Mouse (Mus musculus) liver, embryonic 14.5 days (tissue): ENCODE data around the gene Hivep3. TPM values are rescaled to one million over a fixed set of nuclear protein-coding genes. Genes with fewer than 3 reads are reported as not detected.

Experiments used
- ATAC-seq: fragments of 200-750 bp; cut with Nextera tagmentation; 2 replicates; pipeline ENCODE4 v1.8.0; 2017; ENCODE audit warnings: moderate number of reproducible peaks, mild to moderate bottlenecking, moderate library complexity; ENCODE audit not compliant: insufficient read depth
- DNase-seq, 3 experiments: peaks; one replicate each; pipeline ENCODE4 v3.0.0-alpha.2; 2012 to 2013; ENCODE audit warnings: low read depth in 3 of 3, low spot score in 3 of 3
- H3K27ac ChIP-seq: fragments of 300-500 bp; sonication (generic); 2 replicates; pipeline ENCODE4 v1.5.1; 2014; ENCODE audit warnings: moderate library complexity, mild to moderate bottlenecking, control low read depth, inconsistent platforms
- H3K27me3 ChIP-seq: fragments of 300-500 bp; sonication (generic); 2 replicates; pipeline ENCODE4 v1.6.1; 2014; ENCODE audit warnings: mild to moderate bottlenecking, low read length, moderate library complexity; ENCODE audit not compliant: control insufficient read depth, insufficient read depth
- H3K36me3 ChIP-seq: fragments of 300-500 bp; sonication (generic); replicated peaks from 2 replicates; pipeline ENCODE4 v1.6.1; 2014; ENCODE audit warnings: low read depth; ENCODE audit not compliant: control insufficient read depth, insufficient read depth
- H3K4me1 ChIP-seq, 2 experiments: fragments of 200-500 bp in 1 of 2; fragments of 300-500 bp in 1 of 2; sonication (generic) in 1 of 2; replicated peaks; 2 replicates each; pipeline ENCODE4 v1.6.1; 2012 to 2014; ENCODE audit warnings: antibody characterized with exemption in 1 of 2, inconsistent platforms in 1 of 2, low read length in 1 of 2; ENCODE audit not compliant: control insufficient read depth in 2 of 2, insufficient read depth in 2 of 2
- H3K4me2 ChIP-seq: fragments of 300-500 bp; sonication (generic); 2 replicates; pipeline ENCODE4 v1.6.1; 2014; ENCODE audit warnings: low read depth, mild to moderate bottlenecking, control low read depth, moderate library complexity
- H3K4me3 ChIP-seq, 2 experiments: fragments of 200-500 bp in 1 of 2; fragments of 300-500 bp in 1 of 2; sonication (generic) in 1 of 2; 2 replicates each; pipeline ENCODE4 v1.5.1; 2012 to 2014; ENCODE audit warnings: low read depth in 2 of 2, low read length in 2 of 2, mild to moderate bottlenecking in 2 of 2, control low read depth in 1 of 2, inconsistent platforms in 1 of 2, moderate library complexity in 1 of 2; ENCODE audit not compliant: insufficient read depth in 1 of 2
- H3K9ac ChIP-seq: fragments of 300-500 bp; sonication (generic); replicated peaks from 2 replicates; pipeline ENCODE4 v1.6.1; 2014; ENCODE audit warnings: mild to moderate bottlenecking, control low read depth, moderate library complexity
- H3K9me3 ChIP-seq: fragments of 300-500 bp; sonication (generic); 2 replicates; pipeline ENCODE4 v1.6.1; 2016; ENCODE audit warnings: low read length, mixed read lengths; ENCODE audit not compliant: control insufficient read depth
- CTCF ChIP-seq: IDR thresholded peaks from 2 replicates; pipeline ENCODE4 v1.5.1; 2016; ENCODE audit warnings: antibody characterized with exemption, low read depth, control low read depth
- EP300 ChIP-seq: IDR thresholded peaks from 2 replicates; pipeline ENCODE4 v1.6.1; 2016; ENCODE audit warnings: antibody characterized with exemption, low read depth
- WGBS: fragments of 180-500 bp; shearing (Covaris S2); extraction: QIAGEN DNeasy Blood & Tissue Kit; methylation state at CpG from one replicate; pipeline ENCODE4 v1.1.7; 2014; ENCODE audit not compliant: insufficient replicate concordance; 5-methylcytosine and 5-hydroxymethylcytosine counted together
- polyA plus RNA-seq, 2 experiments: library from polyadenylated mRNA; depleted of rRNA in 1 of 2; stranded (reverse) in 1 of 2; unstranded in 1 of 2; fragments of >200 nt; fragmentation: Nextera tagmentation in 1 of 2; extraction: Ambion mirVana in 1 of 2; gene quantifications; 2 replicates each; pipeline versions ENCODE4 v1.2.1 to v1.2.3; 2012 to 2014

Hivep3 gene
- polyA plus RNA-seq, 2 experiments: 1.9 to 2.7 TPM

DNA sequence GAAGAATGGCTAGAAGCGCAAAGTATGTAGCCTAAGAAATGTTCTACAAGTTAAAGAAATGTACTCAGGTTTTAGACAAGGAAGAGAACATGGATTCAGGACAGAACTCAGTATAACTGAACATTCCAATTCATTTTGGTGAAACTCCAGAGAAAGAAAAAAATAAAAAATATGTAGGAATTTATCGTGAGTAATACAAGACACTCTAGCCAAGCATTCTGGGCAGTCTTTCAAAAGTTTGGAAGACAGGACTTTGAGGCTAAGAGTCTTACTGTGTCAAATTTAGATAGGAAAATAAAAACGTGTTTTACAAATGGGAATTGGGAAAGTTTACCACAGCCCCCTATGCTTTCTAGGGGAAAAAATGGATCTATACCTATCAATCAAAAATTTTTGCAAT lies 350.1 kb downstream of the Hivep3 start:
- H3K9ac ChIP-seq: no peak overlapping the region
- no peaks in the 10 kb centered on the region for H3K9me3 ChIP-seq
- TF ChIP-seq EP300 (no peak), CTCF (no peak)
- no peaks in the 10 kb centered on the region for H3K4me1 ChIP-seq
- no peak overlapping the region for H3K4me2 ChIP-seq
- WGBS: 62% methylated on average over 3 of the region's 3 CpGs
- DNase-seq: no peak
- no peak overlapping the region for H3K27ac ChIP-seq
- no peak for ATAC-seq
- no peaks in the 10 kb centered on the region for H3K27me3 ChIP-seq
- H3K4me3 ChIP-seq: no peak overlapping the region
- H3K36me3 ChIP-seq: no peaks in the 10 kb centered on the region

GRCm38 (mm10) chr4:120089536-120089935 lies 356.0 kb downstream of the Hivep3 start:
- no peak overlapping the region for H3K9ac ChIP-seq
- no peak overlapping the region for H3K4me3 ChIP-seq
- H3K27me3 ChIP-seq: no peaks in the 10 kb centered on the region
- no peak overlapping the region for H3K27ac ChIP-seq
- TF ChIP-seq CTCF (no peak), EP300 (no peak)
- H3K4me2 ChIP-seq: no peak overlapping the region
- no peaks in the 10 kb centered on the region for H3K9me3 ChIP-seq
- DNase-seq (no peak), ATAC-seq (no peak)
- H3K36me3 ChIP-seq: no peaks in the 10 kb centered on the region
- WGBS: 66% methylated on average over 8 of the region's 8 CpGs
- H3K4me1 ChIP-seq: no peaks in the 10 kb centered on the region

DNA sequence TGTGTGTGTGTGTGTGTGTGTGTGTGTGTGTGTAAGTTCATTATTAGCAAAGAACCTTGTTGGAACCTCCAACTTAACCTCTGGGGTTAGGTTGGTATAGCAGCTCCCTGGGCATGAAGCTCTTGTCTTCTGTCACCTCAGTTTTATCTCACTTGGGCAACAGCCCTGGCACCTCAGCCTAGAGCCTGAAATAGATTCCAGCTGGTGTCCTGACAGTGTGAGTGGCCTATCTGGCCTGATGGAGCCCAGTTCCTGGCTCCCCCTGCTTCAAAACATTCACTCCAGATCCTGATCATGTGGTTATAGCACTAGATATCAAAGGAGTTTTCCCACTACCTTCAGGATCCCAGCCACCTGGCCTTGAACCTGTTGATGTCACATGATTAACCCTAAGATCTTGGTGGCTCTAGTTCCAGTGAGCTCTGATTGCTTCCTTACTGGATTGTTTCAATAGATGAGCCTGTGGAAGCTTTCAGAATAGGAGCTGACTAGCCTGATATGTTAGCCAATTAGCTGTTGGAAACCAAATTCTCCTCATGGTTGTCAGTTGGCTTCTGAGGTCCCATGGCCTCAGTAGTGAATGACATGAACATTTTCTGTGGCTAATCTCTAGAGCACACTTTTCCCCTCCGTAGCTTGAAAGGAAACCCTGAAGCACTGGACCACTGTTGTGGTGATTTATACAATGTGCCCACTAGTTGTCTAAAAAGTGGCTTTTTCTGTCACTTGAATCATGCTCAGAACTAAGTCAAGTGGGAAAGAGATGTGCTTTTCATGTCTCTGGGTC lies 358.6 kb downstream of the Hivep3 start:
- Histone ChIP-seq H3K4me3 (no peak overlapping the region), H3K4me2 (no peak overlapping the region), H3K4me1 (no peaks in the 10 kb centered on the region), H3K9ac (no peak overlapping the region), H3K9me3 (no peaks in the 10 kb centered on the region), H3K27ac (no peak overlapping the region), H3K36me3 (no peaks in the 10 kb centered on the region), H3K27me3 (no peaks in the 10 kb centered on the region)
- TF ChIP-seq EP300 (no peak), CTCF (no peak)
- no peak for DNase-seq
- WGBS: 24% methylated on average over 1 of the region's 1 CpGs
- no peak for ATAC-seq

- no peak for TF ChIP-seq CTCF
- TF ChIP-seq EP300: no peak
Observed at GRCm38 (mm10) chr4:120096935-120097334, 363.4 kb downstream of the Hivep3 start.

GRCm38 (mm10) chr4:120101186-120101585 lies 367.6 kb downstream of the Hivep3 start:
- no peak for ATAC-seq
- TF ChIP-seq CTCF (no peak), EP300 (no peak)
- no peaks in the 10 kb centered on the region for H3K4me1 ChIP-seq
- no peak overlapping the region for H3K27ac ChIP-seq
- DNase-seq: no peak
- no peak overlapping the region for H3K9ac ChIP-seq
- no peak overlapping the region for H3K4me3 ChIP-seq
- H3K4me2 ChIP-seq: no peak overlapping the region
- H3K9me3 ChIP-seq: no peaks in the 10 kb centered on the region
- no peaks in the 10 kb centered on the region for H3K36me3 ChIP-seq
- H3K27me3 ChIP-seq: no peaks in the 10 kb centered on the region

More at GRCm38 (mm10) chr4:120096935-120097334, 363.4 kb downstream of the Hivep3 start:
- Histone ChIP-seq H3K9me3 (no peaks in the 10 kb centered on the region), H3K9ac (no peak overlapping the region), H3K27ac (no peak overlapping the region), H3K4me2 (no peak overlapping the region), H3K4me3 (no peak overlapping the region), H3K36me3 (no peaks in the 10 kb centered on the region), H3K27me3 (no peaks in the 10 kb centered on the region), H3K4me1 (no peaks in the 10 kb centered on the region)
- 74% methylated on average over 19 of the region's 19 CpGs for WGBS
- no peak for ATAC-seq
- DNase-seq: no peak
